Mouse (Mus musculus) E14TG2a.4 (cell line): ENCODE data around the gene Eif2ak3.
A peak's percentile ranks its signal among the peaks of the same experiment; 100 is the strongest.

Experiments
- CTCF ChIP-seq: conservative IDR thresholded peaks from 2 replicates; pipeline ENCODE4 v1.5.1; 2014; ENCODE audit warnings: low read length
- NANOG ChIP-seq: IDR thresholded peaks from 2 replicates; pipeline ENCODE4 v1.6.1; 2014; ENCODE audit warnings: borderline replicate concordance, low read length, mixed read lengths
- POU5F1 ChIP-seq: IDR thresholded peaks from 2 replicates; pipeline ENCODE4 v1.6.1; 2014; ENCODE audit warnings: low read length, borderline replicate concordance

DNA sequence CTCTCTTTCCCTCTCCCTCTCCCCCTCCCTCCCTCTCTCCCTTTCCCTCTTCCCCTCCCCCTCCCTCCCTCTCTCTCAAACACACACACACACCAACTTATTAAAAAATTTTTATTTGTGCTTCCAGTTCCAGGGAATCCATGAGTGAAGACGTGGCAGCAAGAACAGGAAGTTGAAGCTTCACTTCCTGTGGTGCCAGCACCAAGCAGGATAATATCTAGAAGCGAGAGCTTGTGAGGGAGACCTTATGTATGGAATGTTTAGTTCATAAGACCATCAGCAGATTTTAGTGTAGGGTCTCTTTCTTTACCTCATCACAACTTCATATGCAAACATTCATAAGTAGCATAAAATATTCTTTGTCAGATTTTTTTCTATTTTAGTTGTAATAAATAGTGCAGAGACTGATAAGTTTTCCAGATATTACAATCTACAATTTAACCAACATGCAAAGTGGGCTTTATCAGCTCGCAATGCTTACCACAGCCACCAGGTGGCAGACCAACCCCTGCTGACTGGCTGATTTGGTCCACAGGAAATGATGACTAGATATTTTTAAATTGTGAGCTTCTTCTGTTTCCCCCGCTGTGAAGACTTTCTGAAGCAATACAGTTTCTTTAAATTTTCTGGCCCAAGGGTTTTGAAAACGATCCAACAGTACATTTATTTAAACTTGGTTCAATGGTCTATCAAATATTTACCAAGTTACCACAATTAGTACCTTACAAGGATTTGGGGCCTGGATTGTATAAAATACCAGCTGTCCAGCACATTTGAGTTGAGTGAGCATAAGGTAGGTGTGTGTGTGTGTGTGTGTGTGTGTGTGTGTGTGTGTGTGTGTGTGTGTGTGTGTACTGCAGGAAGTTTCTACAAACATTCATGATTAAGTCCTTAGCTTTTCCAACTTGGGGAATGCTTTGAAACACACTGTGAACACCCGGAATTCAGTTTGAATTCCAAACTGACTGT lies 32.5 kb upstream of the Eif2ak3 start:
- TF ChIP-seq CTCF (peak; percentile 90), NANOG (no peak), POU5F1 (no peak)
